Comparison of ENCODE assay signal across 8 mouse cellular contexts in the genomic region with DNA sequence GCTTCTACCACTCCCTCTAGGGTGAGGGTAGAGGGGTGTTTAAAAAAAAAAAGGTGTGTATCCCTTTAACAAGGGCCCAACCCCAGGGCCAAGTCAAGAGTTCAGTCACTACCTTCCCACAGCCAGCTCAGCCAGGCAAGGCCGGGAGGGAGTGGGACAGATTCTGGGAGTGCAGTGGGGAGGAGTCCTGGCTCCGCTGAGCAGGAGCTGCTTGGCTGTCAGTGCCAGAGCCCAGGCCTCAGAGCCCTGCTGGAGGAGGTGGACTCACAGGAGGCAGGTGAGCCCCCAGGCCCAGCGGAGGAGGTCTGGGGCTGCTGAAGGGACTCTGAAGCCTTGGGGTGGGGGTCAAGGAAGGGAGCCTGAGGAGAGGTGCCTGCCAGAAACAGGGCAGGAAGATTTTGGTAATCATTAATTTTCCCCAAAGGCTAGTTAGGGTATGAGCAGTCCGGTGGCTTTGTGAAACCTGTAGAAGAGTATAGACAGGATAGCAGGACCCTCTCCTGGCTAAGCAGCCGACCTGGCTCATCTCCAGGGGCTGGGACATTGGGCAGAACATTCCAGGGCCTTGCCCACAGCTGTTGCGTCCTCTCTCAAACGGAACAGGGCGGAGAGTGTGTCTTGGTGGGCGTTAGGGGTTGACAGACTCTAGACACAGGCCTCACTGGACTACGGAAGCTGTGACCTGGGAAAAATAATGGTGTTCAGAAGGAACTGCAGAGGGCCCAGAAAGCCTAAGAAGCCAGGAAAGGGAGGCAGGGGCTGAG. TPM values are rescaled to one million over a fixed set of nuclear protein-coding genes. Genes with fewer than 3 reads are reported as not detected.
DNase-seq lines count a peak whose midpoint lies in the region; ATAC-seq and TF ChIP-seq lines count a peak whose summit lies in the region.

Gene S100a16, plus strand, starts transcription at position 114 of the 764 bp plus-strand sequence.

- peak within 1 kb of the TSS; percentile 60 for H3K9ac ChIP-seq in liver, postnatal 0 days (replicated peaks)

- no peak for TF ChIP-seq EP300 in liver, postnatal 0 days (IDR thresholded peaks at IDR 0.05; ENCODE audit: low read depth)

- H3K27ac ChIP-seq in forebrain, embryonic 10.5 days, result no peak within 1 kb of the TSS
- peak within 1 kb of the TSS; percentile 79 for H3K27ac ChIP-seq in liver, postnatal 0 days (ENCODE audit: low read depth)

- ATAC-seq in liver, postnatal 0 days, result peak; percentile 87

- no peak for TF ChIP-seq CTCF in liver, postnatal 0 days (IDR thresholded peaks at IDR 0.05; ENCODE audit: low read depth)

- no peaks in the 10 kb centered on the region for H3K9me3 ChIP-seq in forebrain, embryonic 10.5 days
- H3K9me3 ChIP-seq in liver, postnatal 0 days (ENCODE audit: low read length), result no peaks in the 10 kb centered on the region

- H3K4me2 ChIP-seq in liver, postnatal 0 days (ENCODE audit: low read depth, low read length), result peak within 1 kb of the TSS; percentile 63

- no peaks in the 10 kb centered on the region; the same call in 1 of the 2 replicates for H3K27me3 ChIP-seq in forebrain, embryonic 10.5 days (ENCODE audit: poor library complexity, severe bottlenecking)
- H3K27me3 ChIP-seq in liver, postnatal 0 days (ENCODE audit: insufficient read depth, low read length), result no peaks in the 10 kb centered on the region

- peaks cover 17% of the 10 kb centered on the region for H3K4me1 ChIP-seq in forebrain, embryonic 10.5 days
- H3K4me1 ChIP-seq in liver, postnatal 0 days (ENCODE audit: insufficient read depth), result peaks cover 3% of the 10 kb centered on the region; the same call in 1 of the 2 replicates

- intact Hi-C loops in heart, postnatal 10 days (cut with DNase I), result no loop called here

- H3K36me3 ChIP-seq in forebrain, embryonic 10.5 days (replicated peaks), result no peaks in the 10 kb centered on the region
- H3K36me3 ChIP-seq in liver, postnatal 0 days (replicated peaks; ENCODE audit: insufficient read depth, low read length), result no peaks in the 10 kb centered on the region

- DNase-seq in thymus, postnatal 0 days (ENCODE audit: low spot score), result no peak
- no peak for DNase-seq in thymus, postnatal 25 days
- DNase-seq in forebrain, embryonic 10.5 days (ENCODE audit: extremely low spot score, low spot score), result no peak
- peak; percentile 87 for DNase-seq in heart, postnatal 10 days
- peak; percentile 79 to 88 for DNase-seq in kidney, postnatal 4 days
- peak; percentile 61 for DNase-seq in liver, postnatal 0 days
- DNase-seq in skeletal muscle tissue, adult 2 months (ENCODE audit: low read depth, low spot score), result peak; percentile 89
- DNase-seq in embryo, embryonic 9.5 days (ENCODE audit: extremely low spot score), result no peak

- no peak within 1 kb of the TSS for H3K4me3 ChIP-seq in forebrain, embryonic 10.5 days
- peak within 1 kb of the TSS; percentile 44 for H3K4me3 ChIP-seq in liver, postnatal 0 days (ENCODE audit: low read depth, low read length)

- WGBS in forebrain, embryonic 10.5 days, result 43% methylated on average over 10 of the region's 10 CpGs
- 45% methylated on average over 10 of the region's 10 CpGs for WGBS in liver, postnatal 0 days (ENCODE audit: insufficient replicate concordance)

RNA-seq across cellular contexts. Expression of gene S100a16, which starts in this region (rescaled TPM):
- polyA plus RNA-seq in thymus, postnatal 0 days (2015; fragmentation: Nextera tagmentation; extraction: Ambion mirVana), result 136 and 139 TPM in 2 replicates
- 25.8 and 26.5 TPM in 2 replicates for polyA plus RNA-seq in forebrain, embryonic 10.5 days (2016; fragmentation: Nextera tagmentation; extraction: Ambion mirVana)
- 100 to 1,000 TPM; 108 to 126 TPM for total RNA-seq in heart, postnatal 10 days (2021)
- 41.3 and 43.5 TPM in 2 replicates for polyA plus RNA-seq in liver, postnatal 0 days (2015; fragmentation: Nextera tagmentation; extraction: Ambion mirVana)

Comparison
In these comparisons a context has a peak if more than half of its experiments do, and no peak if none do; other contexts are left out.
1. DNase-seq: peak in heart, postnatal 10 days (2 of 2), kidney, postnatal 4 days (2 of 2), liver, postnatal 0 days (single experiment) and skeletal muscle tissue, adult 2 months (single experiment); none in thymus, postnatal 0 days (single experiment), thymus, postnatal 25 days (single experiment), forebrain, embryonic 10.5 days (single experiment) and embryo, embryonic 9.5 days (single experiment).